Mouse (Mus musculus) heart, postnatal 4 days (tissue): ENCODE results near the gene D430019H16Rik. TPM values are rescaled to one million over a fixed set of nuclear protein-coding genes. Genes with fewer than 3 reads are reported as not detected.

Source experiments
- DNase-seq: peaks from one replicate; pipeline ENCODE4 v3.0.0; 2021
- total RNA-seq, 2 experiments: library from RNA; stranded (reverse); gene quantifications; 2 replicates each; pipeline ENCODE4 v1.2.3; 2021

D430019H16Rik gene
- total RNA-seq, 2 experiments from 2014 or later: 1.0 to 1.2 TPM

DNA sequence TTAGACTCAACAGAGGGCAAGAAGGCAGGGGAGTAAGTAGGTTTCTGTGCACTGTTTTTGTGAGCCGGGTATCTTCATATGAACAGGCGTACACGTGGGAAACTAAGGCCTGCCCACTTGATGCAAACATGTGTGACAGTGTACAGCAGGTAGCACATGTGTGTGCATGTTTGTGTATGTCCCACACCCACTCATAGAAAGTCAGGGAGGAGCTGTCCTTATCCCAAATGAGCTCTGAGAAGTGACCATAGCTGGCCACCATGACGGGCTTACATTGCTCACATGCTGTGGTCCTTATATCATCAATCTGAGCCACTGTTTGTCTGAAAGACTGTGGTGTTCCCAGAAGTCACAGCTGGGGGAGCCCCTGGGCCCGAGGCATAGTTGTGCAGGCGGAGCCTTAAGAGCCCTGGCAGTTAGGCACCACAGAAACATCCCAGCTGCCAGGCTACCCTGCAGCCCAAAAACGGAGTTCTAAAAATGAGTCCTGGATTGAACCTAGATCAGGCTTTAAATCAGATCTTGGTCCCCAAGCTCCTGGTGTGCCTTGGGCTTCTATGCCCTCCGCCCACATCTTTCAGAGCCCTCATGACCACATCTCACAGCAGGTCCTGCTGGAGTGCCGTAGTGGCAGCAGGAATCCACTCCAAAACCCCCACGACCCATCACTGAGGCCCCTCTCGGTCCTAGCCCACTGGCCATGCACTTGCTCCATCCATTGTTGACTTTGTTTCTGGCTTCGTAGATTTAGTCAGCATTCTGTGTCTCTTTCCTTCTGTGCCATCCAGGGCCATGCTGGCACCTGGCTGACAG lies 88.1 kb downstream of the D430019H16Rik start:
- DNase-seq: no peak

DNA sequence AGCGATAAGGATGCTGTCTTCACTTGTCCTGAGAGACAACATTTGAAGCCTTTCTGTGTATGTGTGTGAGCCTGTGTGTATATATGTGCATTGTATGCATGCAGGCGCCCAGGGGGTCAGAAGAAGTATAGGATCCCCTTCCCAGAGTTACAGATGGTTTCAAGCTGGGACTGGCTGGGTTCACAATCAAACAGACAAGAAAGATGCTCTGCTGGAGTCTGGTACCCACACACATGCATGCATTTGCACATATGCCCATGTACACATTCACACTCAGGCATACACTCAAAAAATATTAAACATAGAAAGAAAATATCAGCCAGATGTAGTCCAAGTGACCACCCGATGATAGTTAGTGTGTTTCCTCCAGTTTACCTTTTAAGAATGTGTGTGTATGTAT lies 88.9 kb downstream of the D430019H16Rik start:
- DNase-seq: no peak

Other genes with a start within 250 kb of the D430019H16Rik start
- not detected for gene Tcl1, start 231.1 kb upstream of the D430019H16Rik start, total RNA-seq
- gene Tunar, start 120.0 kb upstream of the D430019H16Rik start, total RNA-seq: not detected
- gene Bdkrb2, start 109.4 kb downstream of the D430019H16Rik start, total RNA-seq: 1 to 10 TPM; 2.1 to 2.5 TPM
- not detected for gene Bdkrb1, start 149.2 kb downstream of the D430019H16Rik start, total RNA-seq
- 10 to 100 TPM in 1 of 2 experiments, 1 to 10 TPM in 1; 9.9 to 10.3 TPM for gene Gskip, start 231.0 kb downstream of the D430019H16Rik start, total RNA-seq
- gene Atg2b, start 231.4 kb downstream of the D430019H16Rik start, total RNA-seq: 10 to 100 TPM; 18.5 to 19.7 TPM